Mouse (Mus musculus) spleen, embryonic (tissue): ENCODE results near the gene Bcl2a1b.

Experiments
- CTCF ChIA-PET: fragments of 350-600 bp; sonication (Branson Sonifier 250); formaldehyde crosslinking; loops from one replicate; lab custom pipeline; 2022; lab: Charles Lee

The Bcl2a1b gene

GRCm38 (mm10) chr9:89253400-89253799 is 54.4 kb downstream of the Bcl2a1b start:
- CTCF ChIA-PET, result no interaction called here

- CTCF ChIA-PET, result no interaction called here
Measured at GRCm38 (mm10) chr9:89256556-89257335, 57.7 kb downstream of the Bcl2a1b start.
